In genomic region chr5:90760303-90760702, GRCm38 (mm10) we compare ENCODE assay signal across 26 mouse cellular contexts. TPM values are rescaled to one million over a fixed set of nuclear protein-coding genes. Genes with fewer than 3 reads are reported as not detected.
DNase-seq lines count a peak whose midpoint lies in the region; ATAC-seq and TF ChIP-seq lines count a peak whose summit lies in the region.
"Had no signal": no experiment of that assay in that cellular context is flagged by ENCODE, and none has a peak within 500 bp of the region (broad histone marks: within the 10 kb centered on the region; RNA-seq: fewer than 3 reads in every experiment).

No protein-coding gene starts in this region.

- no peaks in the 10 kb centered on the region for H3K9me3 ChIP-seq in intestine, embryonic 15.5 days
- H3K9me3 ChIP-seq in intestine, postnatal 0 days (ENCODE audit: control insufficient read depth): no peaks in the 10 kb centered on the region
- no peaks in the 10 kb centered on the region for H3K9me3 ChIP-seq in hindbrain, embryonic 16.5 days (ENCODE audit: control insufficient read depth, low read length)
- H3K9me3 ChIP-seq: embryonic facial prominence, embryonic 13.5 days; embryonic facial prominence, embryonic 15.5 days; forebrain, embryonic 13.5 days; forebrain, embryonic 15.5 days had no signal

- no peak overlapping the region for H3K9ac ChIP-seq in intestine, embryonic 15.5 days
- H3K9ac ChIP-seq in intestine, postnatal 0 days (ENCODE audit: low read depth, low read length): no peak overlapping the region
- no peak overlapping the region for H3K9ac ChIP-seq in hindbrain, embryonic 16.5 days (ENCODE audit: low read depth, low read length)
- H3K9ac ChIP-seq: embryonic facial prominence, embryonic 15.5 days had no signal

- peak overlapping the region; percentile 45 for H3K27ac ChIP-seq in embryonic fibroblast, embryonic 13.5 days (ENCODE audit: insufficient read depth, low read length)
- H3K27ac ChIP-seq in intestine, embryonic 15.5 days: no peak overlapping the region
- no peak overlapping the region for H3K27ac ChIP-seq in intestine, postnatal 0 days (ENCODE audit: low read depth, low read length)
- no peak overlapping the region for H3K27ac ChIP-seq in hindbrain, embryonic 16.5 days (ENCODE audit: low read depth, low read length)
- H3K27ac ChIP-seq: embryonic facial prominence, embryonic 13.5 days; embryonic facial prominence, embryonic 15.5 days; forebrain, embryonic 13.5 days; forebrain, embryonic 15.5 days had no signal

- intact Hi-C loops in heart, postnatal 10 days (cut with DNase I): no loop called here

- ATAC-seq in intestine, embryonic 15.5 days: 0 out of 2 replicates have a peak, but pooled peaks have one; percentile 46
- no peak for ATAC-seq in intestine, postnatal 0 days
- no peak for ATAC-seq in hindbrain, embryonic 16.5 days

- peaks cover 10% of the 10 kb centered on the region for H3K27me3 ChIP-seq in intestine, embryonic 15.5 days (replicated peaks)
- H3K27me3 ChIP-seq in intestine, postnatal 0 days (replicated peaks; ENCODE audit: control insufficient read depth, insufficient read depth, low read length): peaks cover 9% of the 10 kb centered on the region; the same call in 1 of the 2 replicates
- no peaks in the 10 kb centered on the region for H3K27me3 ChIP-seq in hindbrain, embryonic 16.5 days (replicated peaks; ENCODE audit: control insufficient read depth, insufficient read depth, low read length)
- H3K27me3 ChIP-seq: forebrain, embryonic 15.5 days had no signal

- no peaks in the 10 kb centered on the region for H3K36me3 ChIP-seq in intestine, embryonic 15.5 days
- no peaks in the 10 kb centered on the region for H3K36me3 ChIP-seq in intestine, postnatal 0 days (ENCODE audit: control insufficient read depth, insufficient read depth)
- no peaks in the 10 kb centered on the region for H3K36me3 ChIP-seq in hindbrain, embryonic 16.5 days (ENCODE audit: control insufficient read depth, insufficient read depth, low read length)
- H3K36me3 ChIP-seq: embryonic facial prominence, embryonic 13.5 days; embryonic facial prominence, embryonic 15.5 days; forebrain, embryonic 15.5 days had no signal

- no peak for DNase-seq in heart, postnatal 10 days
- no peak for DNase-seq in layer of hippocampus, postnatal 14 days (ENCODE audit: low spot score in 2 of 2)
- DNase-seq: adrenal gland, adult 2 months; adrenal gland, postnatal 10 days; adrenal gland, postnatal 25 days; cerebellum, adult 11 months; cerebellum, adult 18-20 months; cerebellum, adult 8-10 months; cerebellum, adult 9-11 months; cerebellum, postnatal 36 days; embryo, embryonic 11 days had no signal

- no peak overlapping the region for H3K4me3 ChIP-seq in embryonic fibroblast, embryonic 13.5 days (ENCODE audit: insufficient read depth, low read length)
- no peak overlapping the region for H3K4me3 ChIP-seq in intestine, embryonic 15.5 days (replicated peaks)
- peak overlapping the region; percentile 32; the same call in 1 of the 2 replicates for H3K4me3 ChIP-seq in intestine, postnatal 0 days (ENCODE audit: low read depth, low read length)
- H3K4me3 ChIP-seq in hindbrain, embryonic 16.5 days (ENCODE audit: low read length): no peak overlapping the region

- TF ChIP-seq CTCF in embryonic fibroblast, embryonic 13.5 days (IDR thresholded peaks at IDR 0.05; ENCODE audit: borderline replicate concordance, insufficient read depth, low read length): no peak
- no peak for TF ChIP-seq CTCF in intestine, postnatal 0 days (IDR thresholded peaks at IDR 0.05; ENCODE audit: low read depth)

- H3K4me1 ChIP-seq in embryonic fibroblast, embryonic 13.5 days (ENCODE audit: control insufficient read depth, insufficient read depth, low read length): peaks cover 13% of the 10 kb centered on the region; the same call in 1 of the 2 replicates
- H3K4me1 ChIP-seq in intestine, embryonic 15.5 days (replicated peaks): peaks cover 18% of the 10 kb centered on the region
- H3K4me1 ChIP-seq in intestine, postnatal 0 days (replicated peaks; ENCODE audit: control insufficient read depth, insufficient read depth, low read length): peaks cover 4% of the 10 kb centered on the region
- H3K4me1 ChIP-seq in hindbrain, embryonic 16.5 days (ENCODE audit: control insufficient read depth, insufficient read depth, low read depth, low read length): peaks cover 7% of the 10 kb centered on the region; the same call in 1 of the 2 replicates

- no peak overlapping the region for H3K4me2 ChIP-seq in intestine, embryonic 15.5 days (replicated peaks)
- peak overlapping the region; percentile 74 for H3K4me2 ChIP-seq in intestine, postnatal 0 days (replicated peaks; ENCODE audit: low read depth)
- H3K4me2 ChIP-seq in hindbrain, embryonic 16.5 days (ENCODE audit: low read length): no peak overlapping the region

- TF ChIP-seq POLR2A in embryonic fibroblast, embryonic 13.5 days (IDR thresholded peaks at IDR 0.05; ENCODE audit: low read depth, low read length): 0 out of 2 replicates have a peak, but pooled peaks have one; percentile 34

- 46% methylated on average over 4 of the region's 4 CpGs for WGBS in intestine, embryonic 15.5 days
- 35% methylated on average over 4 of the region's 4 CpGs for WGBS in intestine, postnatal 0 days
- 50% methylated on average over 4 of the region's 4 CpGs for WGBS in hindbrain, embryonic 16.5 days

RNA-seq across cellular contexts. Expression of gene Cxcl5, which starts 1.1 kb away (rescaled TPM):
- 61.8 and 135 TPM in 2 replicates for polyA plus RNA-seq in embryonic fibroblast, embryonic 13.5 days (2011; ENCODE audit: insufficient read length, low read depth, missing spikeins)
- 0.24 and 0.38 TPM in 2 replicates for polyA plus RNA-seq in intestine, embryonic 15.5 days (2015; fragmentation: Nextera tagmentation; extraction: Ambion mirVana)
- 0.96 and 1.2 TPM in 2 replicates for polyA plus RNA-seq in intestine, postnatal 0 days (2015; fragmentation: Nextera tagmentation; extraction: Ambion mirVana)
- polyA plus RNA-seq in hindbrain, embryonic 16.5 days (2015; fragmentation: Nextera tagmentation; extraction: Ambion mirVana): 0.29 and 0.61 TPM in 2 replicates
- total RNA-seq in heart, postnatal 10 days (2021): not detected
- total RNA-seq in layer of hippocampus, postnatal 14 days (2021): under 1 TPM in 1 of 2 experiments, not detected in 1; 0.35 TPM
- total RNA-seq: adrenal gland, adult 2 months; adrenal gland, postnatal 10 days; adrenal gland, postnatal 25 days; adrenal gland, postnatal 4 days; common myeloid progenitor, adult 5-6 weeks; MEL had no signal
- polyA plus RNA-seq: adrenal gland, adult 2 months; forebrain, embryonic 11.5 days; forebrain, embryonic 13.5 days had no signal

RNA-seq across cellular contexts. Expression of gene Ppbp, which starts 8.0 kb away (rescaled TPM):
- polyA plus RNA-seq in embryonic fibroblast, embryonic 13.5 days (2011; ENCODE audit: insufficient read length, low read depth, missing spikeins): 23.5 and 40.7 TPM in 2 replicates
- polyA plus RNA-seq in intestine, embryonic 15.5 days (2015; fragmentation: Nextera tagmentation; extraction: Ambion mirVana): 2.6 and 2.7 TPM in 2 replicates
- 0.33 and 0.56 TPM in 2 replicates for polyA plus RNA-seq in intestine, postnatal 0 days (2015; fragmentation: Nextera tagmentation; extraction: Ambion mirVana)
- polyA plus RNA-seq in hindbrain, embryonic 16.5 days (2015; fragmentation: Nextera tagmentation; extraction: Ambion mirVana): 0.77 and 0.85 TPM in 2 replicates
- total RNA-seq in heart, postnatal 10 days (2021): 1 to 10 TPM; 2.2 to 6.6 TPM
- not detected for total RNA-seq in layer of hippocampus, postnatal 14 days (2021)

RNA-seq across cellular contexts. Expression of gene Pf4, which starts 11.9 kb away (rescaled TPM):
- 3.6 TPM in 1 of 2 replicates, not detected in the other for polyA plus RNA-seq in embryonic fibroblast, embryonic 13.5 days (2011; ENCODE audit: insufficient read length, low read depth, missing spikeins)
- 51.4 and 52.3 TPM in 2 replicates for polyA plus RNA-seq in intestine, embryonic 15.5 days (2015; fragmentation: Nextera tagmentation; extraction: Ambion mirVana)
- 58.0 and 64.6 TPM in 2 replicates for polyA plus RNA-seq in intestine, postnatal 0 days (2015; fragmentation: Nextera tagmentation; extraction: Ambion mirVana)
- 42.5 and 48.5 TPM in 2 replicates for polyA plus RNA-seq in hindbrain, embryonic 16.5 days (2015; fragmentation: Nextera tagmentation; extraction: Ambion mirVana)
- total RNA-seq in heart, postnatal 10 days (2021): 10 to 100 TPM; 33.7 to 39.0 TPM
- 1 to 10 TPM; 2.3 to 5.0 TPM for total RNA-seq in layer of hippocampus, postnatal 14 days (2021)
- total RNA-seq: ES-E14 had no signal
- polyA plus RNA-seq: C2C12 had no signal

RNA-seq across cellular contexts. Expression of gene Cxcl3, which starts 25.6 kb away (rescaled TPM):
- polyA plus RNA-seq in embryonic fibroblast, embryonic 13.5 days (2011; ENCODE audit: insufficient read length, low read depth, missing spikeins): 2.5 and 2.8 TPM in 2 replicates
- 0.14 TPM in 1 of 2 replicates, not detected in the other for polyA plus RNA-seq in intestine, embryonic 15.5 days (2015; fragmentation: Nextera tagmentation; extraction: Ambion mirVana)
- polyA plus RNA-seq in intestine, postnatal 0 days (2015; fragmentation: Nextera tagmentation; extraction: Ambion mirVana): not detected in 2 replicates
- 0.36 and 0.52 TPM in 2 replicates for polyA plus RNA-seq in hindbrain, embryonic 16.5 days (2015; fragmentation: Nextera tagmentation; extraction: Ambion mirVana)
- not detected for total RNA-seq in heart, postnatal 10 days (2021)
- not detected for total RNA-seq in layer of hippocampus, postnatal 14 days (2021)
- total RNA-seq: adrenal gland, adult 2 months; adrenal gland, postnatal 10 days; adrenal gland, postnatal 25 days; adrenal gland, postnatal 4 days; ES-E14; MEL had no signal
- polyA plus RNA-seq: brain, embryonic 14.5 days; C2C12; forebrain, embryonic 11.5 days; forebrain, embryonic 13.5 days; forebrain, embryonic 15.5 days had no signal

RNA-seq across cellular contexts. Expression of gene Cxcl15, which starts 34.0 kb away (rescaled TPM):
- 0.85 and 3.5 TPM in 2 replicates for polyA plus RNA-seq in embryonic fibroblast, embryonic 13.5 days (2011; ENCODE audit: insufficient read length, low read depth, missing spikeins)
- polyA plus RNA-seq in intestine, embryonic 15.5 days (2015; fragmentation: Nextera tagmentation; extraction: Ambion mirVana): 0.18 and 0.19 TPM in 2 replicates
- polyA plus RNA-seq in intestine, postnatal 0 days (2015; fragmentation: Nextera tagmentation; extraction: Ambion mirVana): 0.56 and 0.69 TPM in 2 replicates
- not detected in 2 replicates for polyA plus RNA-seq in hindbrain, embryonic 16.5 days (2015; fragmentation: Nextera tagmentation; extraction: Ambion mirVana)
- not detected for total RNA-seq in heart, postnatal 10 days (2021)
- not detected for total RNA-seq in layer of hippocampus, postnatal 14 days (2021)
- total RNA-seq: adrenal gland, adult 2 months; adrenal gland, postnatal 10 days; adrenal gland, postnatal 25 days; adrenal gland, postnatal 4 days; common myeloid progenitor, adult 5-6 weeks; ES-E14; MEL had no signal
- polyA plus RNA-seq: adrenal gland, adult 2 months; brain, embryonic 14.5 days; C2C12; forebrain, embryonic 11.5 days; forebrain, embryonic 13.5 days; forebrain, embryonic 15.5 days had no signal

Comparison
In these comparisons a context has a peak if more than half of its experiments do, and no peak if none do; other contexts are left out.
1. RNA of gene Cxcl5, which starts 1.1 kb away (polyA plus RNA-seq): 61.8 to 135 TPM in embryonic fibroblast, embryonic 13.5 days; 0.96 to 1.2 TPM in intestine, postnatal 0 days, 0.29 to 0.61 TPM in hindbrain, embryonic 16.5 days and 0.24 to 0.38 TPM in intestine, embryonic 15.5 days; every median in the first group is over 10 times any median in the second.